Comparison of ENCODE assay signal across 8 mouse cellular contexts in the genomic region with DNA sequence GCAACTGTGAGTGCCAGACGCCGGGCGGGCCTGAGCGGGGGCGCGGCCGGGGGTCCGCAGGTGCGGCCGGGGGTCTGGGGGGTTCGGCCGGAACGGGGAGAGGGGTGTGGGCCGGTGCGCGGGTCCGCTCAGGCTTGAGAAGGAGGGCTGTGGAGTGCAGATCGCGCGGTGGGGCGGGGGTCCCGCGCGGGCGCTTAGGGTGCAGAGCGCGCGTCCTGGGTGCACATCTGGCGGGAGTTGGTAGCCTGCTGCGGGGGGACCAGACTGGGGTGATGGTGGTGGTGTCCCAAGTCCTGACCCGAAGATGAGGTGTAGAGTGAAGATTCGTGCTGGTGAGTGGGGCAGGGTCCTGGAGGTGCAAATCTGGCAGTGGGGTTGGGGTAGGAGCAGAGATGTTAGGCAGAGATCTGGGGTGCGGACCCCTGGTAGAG. TPM values are rescaled to one million over a fixed set of nuclear protein-coding genes. Genes with fewer than 3 reads are reported as not detected.
A peak's percentile ranks its signal among the peaks of the same experiment; 100 is the strongest.
DNase-seq lines count a peak whose midpoint lies in the region; ATAC-seq and TF ChIP-seq lines count a peak whose summit lies in the region.

No protein-coding gene starts in this region.

- peak overlapping the region; percentile 45; the same call in 1 of the 2 replicates for H3K27ac ChIP-seq in spleen, adult 2 months (ENCODE audit: insufficient read depth, low read length)
- H3K27ac ChIP-seq in hindbrain, embryonic 16.5 days (ENCODE audit: low read depth, low read length), result peak overlapping the region; percentile 88
- H3K27ac ChIP-seq in midbrain, embryonic 13.5 days, result peak overlapping the region; percentile 91

- WGBS in spleen, adult 2 months, result 2% methylated on average over 33 of the region's 33 CpGs
- WGBS in hindbrain, embryonic 16.5 days, result under 1% methylated on average over 33 of the region's 33 CpGs
- under 1% methylated on average over 32 of the region's 33 CpGs for WGBS in midbrain, embryonic 13.5 days

- H3K36me3 ChIP-seq in spleen, adult 2 months (ENCODE audit: control insufficient read depth, insufficient read depth, low read length), result no peaks in the 10 kb centered on the region
- H3K36me3 ChIP-seq in hindbrain, embryonic 16.5 days (ENCODE audit: control insufficient read depth, insufficient read depth, low read length), result no peaks in the 10 kb centered on the region; the same call in 1 of the 2 replicates
- H3K36me3 ChIP-seq in midbrain, embryonic 13.5 days, result peaks cover 3% of the 10 kb centered on the region; the same call in 1 of the 2 replicates

- no peaks in the 10 kb centered on the region for H3K27me3 ChIP-seq in spleen, adult 2 months (ENCODE audit: control insufficient read depth, insufficient read depth, low read length)
- H3K27me3 ChIP-seq in hindbrain, embryonic 16.5 days (replicated peaks; ENCODE audit: control insufficient read depth, insufficient read depth, low read length), result no peaks in the 10 kb centered on the region
- 0 out of 2 replicates have a peak, but pooled peaks cover 2% of the 10 kb centered on the region for H3K27me3 ChIP-seq in midbrain, embryonic 13.5 days

- peak overlapping the region; percentile 82 for H3K4me2 ChIP-seq in hindbrain, embryonic 16.5 days (ENCODE audit: low read length)
- H3K4me2 ChIP-seq in midbrain, embryonic 13.5 days (replicated peaks), result peak overlapping the region; percentile 74

- DNase-seq in cerebellum, adult 11-12 months, result no peak
- no peak for DNase-seq in spleen, adult 2 months (ENCODE audit: low read depth in 1 of 2, low spot score in 2 of 2)
- DNase-seq in spleen, adult 12 weeks (ENCODE audit: low spot score), result no peak
- no peak for DNase-seq in natural killer cell, adult 2 months (ENCODE audit: low spot score in 2 of 2)
- DNase-seq in MN1 (ENCODE audit: low spot score), result no peak

- TF ChIP-seq CTCF in spleen, adult 2 months (IDR thresholded peaks at IDR 0.05; ENCODE audit: extremely low read depth, insufficient read depth, insufficient read length, insufficient replicate concordance), result no peak

- 0 out of 2 replicates have a peak, but pooled peaks have one; percentile 21 for ATAC-seq in cerebellum, adult (ENCODE audit: insufficient number of reproducible peaks, low FRiP score, low TSS enrichment)
- peak; percentile 49; the same call in 1 of the 2 replicates for ATAC-seq in hindbrain, embryonic 16.5 days
- ATAC-seq in midbrain, embryonic 13.5 days, result peak; percentile 74

- peak overlapping the region; percentile 77 for H3K4me3 ChIP-seq in spleen, adult 2 months (ENCODE audit: extremely low read depth, insufficient read depth, insufficient read length)
- peak overlapping the region; percentile 100 for H3K4me3 ChIP-seq in hindbrain, embryonic 16.5 days (ENCODE audit: low read length)
- H3K4me3 ChIP-seq in midbrain, embryonic 13.5 days (replicated peaks), result peak overlapping the region; percentile 91

- H3K9ac ChIP-seq in hindbrain, embryonic 16.5 days (ENCODE audit: low read depth, low read length), result peak overlapping the region; percentile 100
- peak overlapping the region; percentile 96 for H3K9ac ChIP-seq in midbrain, embryonic 13.5 days (replicated peaks)

- peaks cover 6% of the 10 kb centered on the region for H3K4me1 ChIP-seq in spleen, adult 2 months (ENCODE audit: control insufficient read depth, insufficient read depth, insufficient read length)
- H3K4me1 ChIP-seq in hindbrain, embryonic 16.5 days (ENCODE audit: control insufficient read depth, insufficient read depth, low read depth, low read length), result peaks cover 28% of the 10 kb centered on the region
- H3K4me1 ChIP-seq in midbrain, embryonic 13.5 days (replicated peaks), result peaks cover 38% of the 10 kb centered on the region

- TF ChIP-seq POLR2A in spleen, adult 2 months (IDR thresholded peaks at IDR 0.05; ENCODE audit: low read depth, low read length), result no peak

- H3K9me3 ChIP-seq in hindbrain, embryonic 16.5 days (ENCODE audit: control insufficient read depth, low read length), result no peaks in the 10 kb centered on the region
- no peaks in the 10 kb centered on the region for H3K9me3 ChIP-seq in midbrain, embryonic 13.5 days

RNA-seq across cellular contexts. Expression of a gene that starts 0.5 kb away (rescaled TPM):
- 26.3 and 28.9 TPM in 2 replicates for polyA plus RNA-seq in spleen, adult 2 months (2012; rRNA removed)
- 118 and 136 TPM in 2 replicates for polyA plus RNA-seq in hindbrain, embryonic 16.5 days (2015; fragmentation: Nextera tagmentation; extraction: Ambion mirVana)
- 103 and 107 TPM in 2 replicates for polyA plus RNA-seq in midbrain, embryonic 13.5 days (2015; fragmentation: Nextera tagmentation; extraction: Ambion mirVana)

RNA-seq across cellular contexts. Expression of a gene that starts 22.8 kb away (rescaled TPM):
- polyA plus RNA-seq in spleen, adult 2 months (2012; rRNA removed), result 13.8 and 14.6 TPM in 2 replicates
- 54.4 and 56.7 TPM in 2 replicates for polyA plus RNA-seq in hindbrain, embryonic 16.5 days (2015; fragmentation: Nextera tagmentation; extraction: Ambion mirVana)
- polyA plus RNA-seq in midbrain, embryonic 13.5 days (2015; fragmentation: Nextera tagmentation; extraction: Ambion mirVana), result 31.7 and 35.5 TPM in 2 replicates

Comparison
In these comparisons a context has a peak if more than half of its experiments do, and no peak if none do; other contexts are left out.
1. ATAC-seq: peak in every context shown above with its lines; median percentile 74 in midbrain, embryonic 13.5 days; 49 in hindbrain, embryonic 16.5 days; 21 in cerebellum, adult.